Mouse (Mus musculus) liver, embryonic 14.5 days (tissue): Measurements from ENCODE around the gene Gatd1.

Experiments
- CTCF ChIP-seq: IDR thresholded peaks from 2 replicates; pipeline ENCODE4 v1.5.1; 2016; ENCODE audit warnings: antibody characterized with exemption, low read depth, control low read depth
- EP300 ChIP-seq: IDR thresholded peaks from 2 replicates; pipeline ENCODE4 v1.6.1; 2016; ENCODE audit warnings: antibody characterized with exemption, low read depth

GRCm38 (mm10) chr7:141429840-141430584, 16.1 kb upstream of the Gatd1 start:
- TF ChIP-seq CTCF (no peak), EP300 (no peak)
